In the genomic region with DNA sequence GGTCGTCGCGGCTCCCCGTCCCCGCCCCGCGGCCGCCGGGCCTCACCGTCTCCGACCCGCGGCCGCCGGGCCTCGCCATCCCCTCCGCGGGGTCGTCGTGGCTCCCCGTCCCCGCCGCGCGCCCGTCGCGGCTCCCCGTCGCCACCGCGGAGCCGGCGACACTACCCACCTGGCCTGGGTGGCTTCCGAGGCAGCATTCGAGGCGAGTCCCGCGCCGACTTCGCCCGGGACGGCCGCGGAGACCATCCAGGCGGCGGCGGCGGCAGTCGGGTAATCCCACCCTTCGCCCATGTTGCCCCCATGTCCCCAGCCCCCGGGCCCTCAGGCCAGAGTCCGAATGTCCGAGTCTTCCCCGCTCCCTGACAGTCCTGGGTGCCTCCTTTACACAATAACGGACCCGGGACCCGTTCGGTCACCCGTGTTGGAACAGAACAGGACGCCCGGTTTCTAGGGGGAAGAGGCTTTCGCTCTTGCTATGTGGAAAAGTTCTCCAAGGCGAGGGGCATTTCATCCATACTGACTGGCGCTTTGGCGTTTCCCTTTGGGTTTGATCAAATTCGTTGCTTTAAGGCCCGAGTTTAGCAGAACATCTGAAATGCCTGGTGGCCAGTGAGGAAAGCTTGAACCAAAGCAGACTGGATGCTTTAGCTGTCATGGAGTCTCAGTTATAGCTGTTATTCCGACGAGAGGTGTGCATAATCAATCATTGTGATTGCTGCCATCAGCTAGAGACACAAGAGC, we compare ENCODE assay signal across 7 mouse cellular contexts. TPM values are rescaled to one million over a fixed set of nuclear protein-coding genes. Genes with fewer than 3 reads are reported as not detected.
DNase-seq lines count a peak whose midpoint lies in the region; ATAC-seq and TF ChIP-seq lines count a peak whose summit lies in the region.

No protein-coding gene starts in this region.

- peaks cover 19% of the 10 kb centered on the region for H3K36me3 ChIP-seq in E14TG2a.4 (ENCODE audit: insufficient read depth, low read length)
- H3K36me3 ChIP-seq in embryonic facial prominence, embryonic 13.5 days = peaks cover 24% of the 10 kb centered on the region
- peaks cover 3% of the 10 kb centered on the region for H3K36me3 ChIP-seq in midbrain, embryonic 11.5 days (ENCODE audit: control insufficient read depth, insufficient read depth, low read length)

- ATAC-seq in embryonic facial prominence, embryonic 13.5 days (ENCODE audit: insufficient number of reproducible peaks, insufficient read depth, low FRiP score, low TSS enrichment, low read depth) = 0 out of 2 replicates have a peak, but pooled peaks have one; percentile 9
- no peak; the same call in none of the 2 replicates for ATAC-seq in midbrain, embryonic 11.5 days (ENCODE audit: low FRiP score)

- H3K27me3 ChIP-seq in E14TG2a.4 (ENCODE audit: insufficient read depth, low read length) = peaks cover 17% of the 10 kb centered on the region
- H3K27me3 ChIP-seq in embryonic facial prominence, embryonic 13.5 days = no peaks in the 10 kb centered on the region
- H3K27me3 ChIP-seq in midbrain, embryonic 11.5 days (ENCODE audit: control insufficient read depth, insufficient read depth, low read length) = no peaks in the 10 kb centered on the region

- WGBS in embryonic facial prominence, embryonic 13.5 days = under 1% methylated on average over 55 of the region's 70 CpGs
- under 1% methylated on average over 70 of the region's 70 CpGs for WGBS in midbrain, embryonic 11.5 days

- H3K9ac ChIP-seq in embryonic facial prominence, embryonic 13.5 days = peak overlapping the region; percentile 98
- H3K9ac ChIP-seq in midbrain, embryonic 11.5 days (ENCODE audit: low read length) = peak overlapping the region; percentile 85

- no peak for TF ChIP-seq CTCF in E14TG2a.4 (conservative IDR thresholded peaks at IDR 0.05; ENCODE audit: low read length)

- no peaks in the 10 kb centered on the region for H3K9me3 ChIP-seq in E14TG2a.4 (ENCODE audit: low read length)
- H3K9me3 ChIP-seq in embryonic facial prominence, embryonic 13.5 days = no peaks in the 10 kb centered on the region
- no peaks in the 10 kb centered on the region for H3K9me3 ChIP-seq in midbrain, embryonic 11.5 days (ENCODE audit: control insufficient read depth, low read length)

- DNase-seq in adrenal gland, adult 2 months = peak; percentile 50
- DNase-seq in heart, postnatal 36 days = peak; percentile 35 to 52
- DNase-seq in left cerebral cortex, postnatal 36 days (ENCODE audit: low spot score in 2 of 2) = peak; percentile 26 to 34
- peak; percentile 95 for DNase-seq in midbrain, embryonic 11.5 days (ENCODE audit: low spot score, missing footprints)
- DNase-seq in spleen, postnatal 36 days (ENCODE audit: low spot score in 2 of 2) = peak; percentile 9 to 17

- intact Hi-C loops in heart, postnatal 36 days (cut with DNase I) = loop anchor here (5.0 kb wide), 2 partner anchors 117 to 137 kb away; a partner anchor contains a TSS
- intact Hi-C loops in left cerebral cortex, postnatal 36 days (cut with DNase I) = no loop called here

- peak overlapping the region; percentile 89 for H3K4me3 ChIP-seq in E14TG2a.4 (replicated peaks; ENCODE audit: low read length)
- H3K4me3 ChIP-seq in embryonic facial prominence, embryonic 13.5 days = peak overlapping the region; percentile 91
- H3K4me3 ChIP-seq in midbrain, embryonic 11.5 days (ENCODE audit: low read depth, low read length) = peak overlapping the region; percentile 91

- H3K27ac ChIP-seq in embryonic facial prominence, embryonic 13.5 days = peak overlapping the region; percentile 90
- peak overlapping the region; percentile 81 for H3K27ac ChIP-seq in midbrain, embryonic 11.5 days (ENCODE audit: low read depth, low read length)

- peak overlapping the region; percentile 76 for H3K4me2 ChIP-seq in embryonic facial prominence, embryonic 13.5 days
- peak overlapping the region; percentile 94 for H3K4me2 ChIP-seq in midbrain, embryonic 11.5 days

- peaks cover 20% of the 10 kb centered on the region for H3K4me1 ChIP-seq in E14TG2a.4 (replicated peaks; ENCODE audit: low read depth, low read length)
- peaks cover 15% of the 10 kb centered on the region for H3K4me1 ChIP-seq in embryonic facial prominence, embryonic 13.5 days
- H3K4me1 ChIP-seq in midbrain, embryonic 11.5 days (ENCODE audit: control insufficient read depth, insufficient read depth, low read length) = peaks cover 8% of the 10 kb centered on the region; the same call in 1 of the 2 replicates

RNA-seq across cellular contexts. Expression of a gene that starts 0.7 kb away (rescaled TPM):
- 10 to 100 TPM; 22.0 to 28.5 TPM for total RNA-seq in adrenal gland, adult 2 months (2021)
- polyA plus RNA-seq in adrenal gland, adult 2 months (2012; rRNA removed) = 9.3 TPM in 2 replicates
- 11.4 and 13.4 TPM in 2 replicates for polyA plus RNA-seq in embryonic facial prominence, embryonic 13.5 days (2015; fragmentation: Nextera tagmentation; extraction: Ambion mirVana)
- 10 to 100 TPM; 17.6 to 19.1 TPM for total RNA-seq in heart, postnatal 36 days (2021)
- 10 to 100 TPM; 54.1 to 64.3 TPM for total RNA-seq in left cerebral cortex, postnatal 36 days (2021)
- 14.0 and 14.8 TPM in 2 replicates for polyA plus RNA-seq in midbrain, embryonic 11.5 days (2014; fragmentation: Nextera tagmentation; extraction: Ambion mirVana)

RNA-seq across cellular contexts. Expression of a gene that starts 44.5 kb away (rescaled TPM):
- total RNA-seq in adrenal gland, adult 2 months (2021) = under 1 TPM; 0.38 to 0.69 TPM
- polyA plus RNA-seq in adrenal gland, adult 2 months (2012; rRNA removed) = 0.82 and 1.4 TPM in 2 replicates
- polyA plus RNA-seq in embryonic facial prominence, embryonic 13.5 days (2015; fragmentation: Nextera tagmentation; extraction: Ambion mirVana) = 1.1 and 3.3 TPM in 2 replicates
- total RNA-seq in heart, postnatal 36 days (2021) = 1 to 10 TPM in 1 of 2 experiments, not detected in 1; 1.2 TPM
- 1 to 10 TPM; 1.7 to 6.5 TPM for total RNA-seq in left cerebral cortex, postnatal 36 days (2021)
- 0.55 and 0.85 TPM in 2 replicates for polyA plus RNA-seq in midbrain, embryonic 11.5 days (2014; fragmentation: Nextera tagmentation; extraction: Ambion mirVana)

RNA-seq across cellular contexts. Expression of a gene that starts 54.0 kb away (rescaled TPM):
- total RNA-seq in adrenal gland, adult 2 months (2021) = under 1 TPM in 1 of 2 experiments, not detected in 1; 0.37 TPM
- 0.06 TPM in 1 of 2 replicates, not detected in the other for polyA plus RNA-seq in adrenal gland, adult 2 months (2012; rRNA removed)
- not detected in 2 replicates for polyA plus RNA-seq in embryonic facial prominence, embryonic 13.5 days (2015; fragmentation: Nextera tagmentation; extraction: Ambion mirVana)
- total RNA-seq in heart, postnatal 36 days (2021) = not detected
- under 1 TPM in 1 of 2 experiments, not detected in 1; 0.20 TPM for total RNA-seq in left cerebral cortex, postnatal 36 days (2021)
- not detected in 2 replicates for polyA plus RNA-seq in midbrain, embryonic 11.5 days (2014; fragmentation: Nextera tagmentation; extraction: Ambion mirVana)

RNA-seq across cellular contexts. Expression of a gene that starts 56.1 kb away (rescaled TPM):
- 1 to 10 TPM; 7.3 to 7.4 TPM for total RNA-seq in adrenal gland, adult 2 months (2021)
- 35.4 and 36.4 TPM in 2 replicates for polyA plus RNA-seq in adrenal gland, adult 2 months (2012; rRNA removed)
- polyA plus RNA-seq in embryonic facial prominence, embryonic 13.5 days (2015; fragmentation: Nextera tagmentation; extraction: Ambion mirVana) = 6.1 and 6.3 TPM in 2 replicates
- 1 to 10 TPM; 3.8 to 4.9 TPM for total RNA-seq in heart, postnatal 36 days (2021)
- 10 to 100 TPM in 1 of 2 experiments, 1 to 10 TPM in 1; 8.1 to 11.9 TPM for total RNA-seq in left cerebral cortex, postnatal 36 days (2021)
- 4.5 and 5.0 TPM in 2 replicates for polyA plus RNA-seq in midbrain, embryonic 11.5 days (2014; fragmentation: Nextera tagmentation; extraction: Ambion mirVana)

Comparison
In these comparisons a context has a peak if more than half of its experiments do, and no peak if none do; other contexts are left out.
1. DNase-seq: peak in every context shown above with its lines; median percentile 95 in midbrain, embryonic 11.5 days; 50 in adrenal gland, adult 2 months; 44 in heart, postnatal 36 days; 30 in left cerebral cortex, postnatal 36 days; 13 in spleen, postnatal 36 days.